Mouse (Mus musculus) intestine, postnatal 0 days (tissue): ENCODE data around the gene Elmo1. TPM values are rescaled to one million over a fixed set of nuclear protein-coding genes. Genes with fewer than 3 reads are reported as not detected.

Source experiments
- ATAC-seq: fragments of 200-750 bp; cut with Nextera tagmentation; 2 replicates; pipeline ENCODE4 v1.8.0; 2017; ENCODE audit warnings: mild to moderate bottlenecking, moderate TSS enrichment, moderate library complexity
- H3K27ac ChIP-seq: fragments of 300-500 bp; sonication (generic); 2 replicates; pipeline ENCODE4 v1.5.1; 2014; ENCODE audit warnings: mild to moderate bottlenecking, low read depth, low read length, moderate library complexity
- H3K27me3 ChIP-seq: fragments of 300-500 bp; sonication (generic); replicated peaks from 2 replicates; pipeline ENCODE4 v1.6.1; 2014; ENCODE audit warnings: low read length, mixed read lengths; ENCODE audit not compliant: control insufficient read depth, insufficient read depth
- H3K36me3 ChIP-seq: fragments of 300-500 bp; sonication (generic); 2 replicates; pipeline ENCODE4 v1.6.1; 2014; ENCODE audit warnings: mild to moderate bottlenecking, moderate library complexity; ENCODE audit not compliant: control insufficient read depth, insufficient read depth
- H3K4me1 ChIP-seq: fragments of 300-500 bp; sonication (generic); replicated peaks from 2 replicates; pipeline ENCODE4 v1.6.1; 2014; ENCODE audit warnings: antibody characterized with exemption, low read length, mixed read lengths; ENCODE audit not compliant: control insufficient read depth, insufficient read depth
- H3K4me2 ChIP-seq: fragments of 300-500 bp; sonication (generic); replicated peaks from 2 replicates; pipeline ENCODE4 v1.6.1; 2014; ENCODE audit warnings: low read depth, mild to moderate bottlenecking, moderate library complexity
- H3K4me3 ChIP-seq: fragments of 300-500 bp; sonication (generic); 2 replicates; pipeline ENCODE4 v1.5.1; 2014; ENCODE audit warnings: low read depth, low read length
- H3K9ac ChIP-seq: fragments of 300-500 bp; sonication (generic); 2 replicates; pipeline ENCODE4 v1.6.1; 2014; ENCODE audit warnings: mild to moderate bottlenecking, low read depth, low read length
- H3K9me3 ChIP-seq: fragments of 300-500 bp; sonication (generic); 2 replicates; pipeline ENCODE4 v1.6.1; 2016; ENCODE audit warnings: mixed run types; ENCODE audit not compliant: control insufficient read depth
- CTCF ChIP-seq: sonication (generic); IDR thresholded peaks from 2 replicates; pipeline ENCODE4 v1.5.1; 2016; ENCODE audit warnings: low read depth, mild to moderate bottlenecking, control low read depth, antibody characterized with exemption, moderate library complexity
- WGBS: fragments of 180-500 bp; shearing (Covaris S2); extraction: QIAGEN DNeasy Blood & Tissue Kit; methylation state at CpG from one replicate; pipeline ENCODE4 v1.1.7; 2014; 5-methylcytosine and 5-hydroxymethylcytosine counted together
- polyA plus RNA-seq: library from polyadenylated mRNA; unstranded; fragments of >200 nt; fragmentation: Nextera tagmentation; extraction: Ambion mirVana; gene quantifications from 2 replicates; pipeline ENCODE4 v1.2.1, GENCODE M21; 2015

The Elmo1 gene
- polyA plus RNA-seq, 1 experiment from 2014 or later: 8.2 TPM

- no peaks in the 10 kb centered on the region for H3K36me3 ChIP-seq
- H3K4me2 ChIP-seq: no peak overlapping the region
- H3K4me3 ChIP-seq: no peak overlapping the region
- H3K27ac ChIP-seq: no peak overlapping the region
- H3K4me1 ChIP-seq: no peaks in the 10 kb centered on the region; the same call in 1 of the 2 replicates
- ATAC-seq: no peak
- WGBS: 71% methylated on average over 10 of the region's 10 CpGs
- TF ChIP-seq CTCF: no peak
- H3K9me3 ChIP-seq: no peaks in the 10 kb centered on the region
- no peak overlapping the region for H3K9ac ChIP-seq
- H3K27me3 ChIP-seq: no peaks in the 10 kb centered on the region
Measured at GRCm38 (mm10) chr13:20507381-20508129, 417.2 kb downstream of the Elmo1 start.

- no peak for TF ChIP-seq CTCF
- H3K4me2 ChIP-seq: no peak overlapping the region
- no peak overlapping the region for H3K27ac ChIP-seq
- no peaks in the 10 kb centered on the region; the same call in 1 of the 2 replicates for H3K4me1 ChIP-seq
- no peaks in the 10 kb centered on the region for H3K27me3 ChIP-seq
- no peaks in the 10 kb centered on the region for H3K9me3 ChIP-seq
- no peak overlapping the region for H3K9ac ChIP-seq
- WGBS: 92% methylated on average over 4 of the region's 4 CpGs
- ATAC-seq: no peak
- no peaks in the 10 kb centered on the region for H3K36me3 ChIP-seq
- H3K4me3 ChIP-seq: no peak overlapping the region
Measured at GRCm38 (mm10) chr13:20511026-20511425, 420.6 kb downstream of the Elmo1 start.

GRCm38 (mm10) chr13:20512317-20513240 is 422.2 kb downstream of the Elmo1 start:
- peak; percentile 63; the same call in 1 of the 2 replicates for ATAC-seq

GRCm38 (mm10) chr13:20514721-20515120 is 424.3 kb downstream of the Elmo1 start:
- Histone ChIP-seq H3K4me1 (no peaks in the 10 kb centered on the region; the same call in 1 of the 2 replicates), H3K36me3 (no peaks in the 10 kb centered on the region), H3K4me2 (no peak overlapping the region), H3K9me3 (no peaks in the 10 kb centered on the region), H3K27me3 (no peaks in the 10 kb centered on the region), H3K4me3 (no peak overlapping the region), H3K9ac (no peak overlapping the region), H3K27ac (no peak overlapping the region)
- no peak for TF ChIP-seq CTCF
- ATAC-seq: no peak
- WGBS: 94% methylated on average over 3 of the region's 3 CpGs

More at GRCm38 (mm10) chr13:20512317-20513240, 422.2 kb downstream of the Elmo1 start:
- no peaks in the 10 kb centered on the region for H3K36me3 ChIP-seq
- 45% methylated on average over 10 of the region's 10 CpGs for WGBS
- H3K9ac ChIP-seq: no peak overlapping the region
- TF ChIP-seq CTCF: no peak
- no peaks in the 10 kb centered on the region for H3K9me3 ChIP-seq
- H3K27me3 ChIP-seq: no peaks in the 10 kb centered on the region
- H3K4me2 ChIP-seq: no peak overlapping the region
- H3K4me1 ChIP-seq: no peaks in the 10 kb centered on the region; the same call in 1 of the 2 replicates
- H3K27ac ChIP-seq: no peak overlapping the region
- no peak overlapping the region for H3K4me3 ChIP-seq

GRCm38 (mm10) chr13:20516096-20516495 is 425.7 kb downstream of the Elmo1 start:
- Histone ChIP-seq H3K36me3 (no peaks in the 10 kb centered on the region), H3K27ac (no peak overlapping the region), H3K9ac (no peak overlapping the region), H3K27me3 (no peaks in the 10 kb centered on the region), H3K4me3 (no peak overlapping the region), H3K4me2 (no peak overlapping the region), H3K4me1 (no peaks in the 10 kb centered on the region; the same call in 1 of the 2 replicates), H3K9me3 (no peaks in the 10 kb centered on the region)
- TF ChIP-seq CTCF: no peak
- WGBS: 73% methylated on average over 4 of the region's 4 CpGs
- no peak for ATAC-seq

- H3K27me3 ChIP-seq: no peaks in the 10 kb centered on the region
- TF ChIP-seq CTCF: no peak
- no peak overlapping the region for H3K4me2 ChIP-seq
- H3K36me3 ChIP-seq: no peaks in the 10 kb centered on the region
- no peak overlapping the region for H3K9ac ChIP-seq
- H3K4me1 ChIP-seq: no peaks in the 10 kb centered on the region; the same call in 1 of the 2 replicates
- WGBS: 79% methylated on average over 4 of the region's 4 CpGs
- no peaks in the 10 kb centered on the region for H3K9me3 ChIP-seq
- H3K4me3 ChIP-seq: no peak overlapping the region
- no peak for ATAC-seq
- no peak overlapping the region for H3K27ac ChIP-seq
Measured at GRCm38 (mm10) chr13:20517702-20518101, 427.3 kb downstream of the Elmo1 start.
